Mouse (Mus musculus): Measurements from ENCODE around the gene Lgals8. TPM values are rescaled to one million over a fixed set of nuclear protein-coding genes. Genes with fewer than 3 reads are reported as not detected.

The Lgals8 gene
- total RNA-seq, 2 experiments from 2014 or later, result 27.8 to 30.4 TPM

- intact Hi-C loops (cut with DNase I), result no loop called here
- DNase-seq, result no peak
Measured at GRCm38 (mm10) chr13:12461730-12462119, 3.0 kb downstream of the Lgals8 start.

GRCm38 (mm10) chr13:12460881-12461729 is 3.6 kb downstream of the Lgals8 start:
- DNase-seq, result peak; percentile 92
- intact Hi-C loops (cut with DNase I), result no loop called here

DNA sequence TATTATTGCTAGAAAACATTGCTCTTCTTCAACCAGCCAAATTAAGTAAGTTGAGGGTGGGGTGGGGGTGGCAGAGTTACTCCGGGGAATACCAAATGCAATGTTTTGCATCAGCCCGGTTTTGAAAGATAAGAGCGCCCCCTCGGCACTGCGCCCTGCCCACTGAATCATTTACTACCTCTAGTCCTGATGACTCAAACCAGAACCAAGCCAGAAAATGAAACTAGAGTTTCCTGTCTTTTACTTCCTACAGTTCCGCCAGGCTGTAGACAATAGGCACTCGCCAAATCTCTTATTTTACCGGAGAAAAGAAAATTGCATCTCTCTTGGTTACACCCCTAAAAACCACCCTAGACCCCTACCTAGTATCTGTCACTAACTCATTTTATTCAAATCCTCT is 4.3 kb downstream of the Lgals8 start:
- DNase-seq, result peak; percentile 40
- intact Hi-C loops (cut with DNase I), result no loop called here

- DNase-seq, result no peak
- intact Hi-C loops (cut with DNase I), result no loop called here
Measured at GRCm38 (mm10) chr13:12456711-12457110, 8.0 kb downstream of the Lgals8 start.

DNA sequence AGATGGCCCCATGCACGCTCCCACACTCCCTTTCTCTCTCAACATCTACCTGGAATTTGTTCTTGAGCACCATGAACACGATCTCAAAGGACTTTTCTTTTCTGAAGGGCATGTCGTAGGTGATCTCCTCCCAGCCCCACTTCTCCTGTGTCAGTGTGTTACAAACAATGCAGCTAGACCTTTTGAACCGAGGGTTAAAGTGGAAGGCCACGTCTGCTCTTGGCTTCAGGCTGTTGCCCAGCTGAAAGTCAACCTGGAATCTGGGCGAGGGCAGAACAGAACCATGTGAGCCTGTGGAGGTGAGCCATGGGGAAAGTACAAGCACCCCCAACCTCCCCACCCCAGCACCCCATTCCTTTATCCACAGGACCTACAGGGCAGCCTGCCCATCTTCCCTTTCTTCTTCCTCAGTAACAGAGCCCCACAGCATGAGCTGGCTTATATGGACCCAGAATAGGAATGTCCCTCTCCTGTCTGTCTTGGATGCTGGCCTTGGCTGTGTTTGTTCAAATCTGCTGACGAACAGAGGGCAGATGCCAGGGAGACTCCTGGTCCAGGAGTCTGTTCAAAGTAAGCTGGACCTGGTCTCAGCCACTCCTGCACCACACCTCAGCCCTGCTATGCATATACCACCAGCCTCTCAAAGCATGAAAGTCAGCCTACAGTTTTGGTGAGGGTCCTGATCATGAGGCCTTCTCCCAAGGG is 9.9 kb downstream of the Lgals8 start:
- intact Hi-C loops (cut with DNase I), result no loop called here
- DNase-seq, result no peak

- DNase-seq, result no peak
- intact Hi-C loops (cut with DNase I), result no loop called here
Measured at GRCm38 (mm10) chr13:12453150-12453549, 11.6 kb downstream of the Lgals8 start.

GRCm38 (mm10) chr13:12442008-12442587 is 22.6 kb downstream of the Lgals8 start:
- peak; percentile 14 for DNase-seq
- intact Hi-C loops (cut with DNase I), result no loop called here

- no peak for DNase-seq
- intact Hi-C loops (cut with DNase I), result no loop called here
Measured at GRCm38 (mm10) chr13:12440813-12441212, 23.9 kb downstream of the Lgals8 start.

DNA sequence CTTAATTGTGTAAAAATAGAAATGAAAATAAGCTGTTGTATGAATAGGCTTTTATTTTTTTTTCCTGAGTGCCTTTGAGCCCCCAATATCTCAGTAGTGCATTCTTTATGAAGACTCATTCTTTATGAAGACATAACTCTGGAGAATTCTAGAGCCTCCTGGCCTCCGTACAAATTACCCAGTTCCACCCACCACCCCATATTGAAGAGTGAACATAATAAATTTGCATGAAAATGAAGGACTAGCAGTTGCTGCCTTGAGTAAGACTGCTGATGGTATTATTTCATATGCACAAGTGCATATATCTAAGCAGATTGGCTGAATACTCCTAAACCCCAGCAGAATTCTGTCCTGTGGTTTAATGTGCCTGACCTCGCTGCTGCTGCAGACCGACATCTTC is 25.2 kb downstream of the Lgals8 start:
- DNase-seq, result no peak
- intact Hi-C loops (cut with DNase I), result no loop called here

DNA sequence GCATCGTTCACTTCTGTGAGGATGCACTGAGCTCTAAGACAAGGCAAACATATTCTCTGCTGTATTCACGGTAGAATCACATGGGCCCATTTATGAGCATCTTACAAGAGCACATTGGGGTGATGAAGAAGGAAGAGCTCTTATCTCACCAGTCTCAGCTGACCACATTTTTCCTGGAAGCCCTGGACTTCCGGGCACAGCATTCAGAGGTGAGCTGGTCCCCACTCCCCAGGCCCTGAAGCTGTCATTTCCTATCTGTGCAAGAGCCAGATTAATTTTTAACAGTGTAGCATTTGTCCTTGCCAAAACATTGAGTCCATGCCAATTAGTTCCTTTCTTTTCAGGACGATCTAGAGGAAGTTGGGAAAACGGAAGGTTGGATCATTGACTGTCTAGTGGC is 30.9 kb downstream of the Lgals8 start:
- no peak for DNase-seq
- intact Hi-C loops (cut with DNase I), result no loop called here

- intact Hi-C loops (cut with DNase I), result no loop called here
- no peak for DNase-seq
Measured at GRCm38 (mm10) chr13:12428556-12428955, 36.2 kb downstream of the Lgals8 start.

DNA sequence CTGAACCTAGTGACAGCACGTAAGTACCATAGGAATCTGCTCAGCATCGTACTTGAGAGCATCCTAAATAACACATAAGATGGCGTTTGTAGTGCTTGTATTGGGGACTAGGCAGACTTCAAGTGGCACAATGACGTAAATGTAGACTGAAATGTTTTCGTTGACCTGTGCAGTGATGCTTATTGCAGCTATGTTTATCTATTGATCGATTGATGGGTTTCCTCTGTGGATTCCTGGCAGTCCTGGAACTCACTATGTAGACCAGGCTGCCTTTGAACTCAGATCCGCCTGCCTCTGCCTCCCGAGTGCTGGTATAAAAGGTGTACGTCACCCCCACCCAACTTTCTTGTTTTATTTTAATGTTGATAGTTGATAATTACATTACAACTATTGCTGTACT is 44.1 kb downstream of the Lgals8 start:
- intact Hi-C loops (cut with DNase I), result no loop called here
- DNase-seq, result no peak

DNA sequence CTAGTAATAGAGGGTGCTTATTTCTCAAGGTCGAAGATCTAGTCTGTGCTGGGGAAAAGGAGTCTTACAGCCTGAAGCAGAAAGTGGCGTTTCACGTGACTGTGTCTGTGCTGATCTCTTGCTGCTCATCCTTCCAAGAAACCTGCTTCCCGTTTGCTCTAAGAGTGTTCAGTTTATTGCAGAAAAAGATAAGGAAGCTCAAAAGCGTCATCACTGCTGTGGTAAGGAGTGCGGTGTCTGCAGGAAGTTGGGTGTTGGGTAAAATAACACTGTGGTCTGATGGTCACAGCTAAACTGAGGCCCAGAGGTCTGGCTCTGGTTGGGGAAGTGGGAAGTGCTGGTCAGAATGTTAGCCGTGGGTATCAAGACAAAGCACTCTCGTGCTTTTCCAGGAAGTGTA is 52.7 kb downstream of the Lgals8 start:
- DNase-seq, result no peak
- intact Hi-C loops (cut with DNase I), result no loop called here

- intact Hi-C loops (cut with DNase I), result no loop called here
- no peak for DNase-seq
Measured at GRCm38 (mm10) chr13:12408343-12409066, 56.2 kb downstream of the Lgals8 start.

DNA sequence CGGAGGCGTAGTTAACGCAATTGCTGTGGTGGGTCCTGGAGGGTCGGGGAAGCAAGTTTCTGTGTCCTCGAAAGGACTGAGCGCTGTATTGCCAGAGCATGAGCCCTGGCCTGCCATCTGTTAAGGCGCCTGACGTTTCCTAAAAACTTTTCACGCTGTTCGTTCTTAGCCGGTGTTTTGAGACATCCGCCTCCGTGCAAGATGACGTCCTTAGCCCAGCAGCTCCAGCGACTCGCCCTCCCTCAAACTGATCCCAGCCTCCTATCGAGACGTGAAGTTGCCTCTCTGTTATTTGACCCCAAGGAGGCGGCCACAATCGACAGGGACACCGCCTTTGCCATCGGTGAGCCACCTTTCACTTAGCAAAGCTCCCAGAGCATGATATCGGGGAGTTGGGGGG is 69.2 kb downstream of the Lgals8 start:
- intact Hi-C loops (cut with DNase I), result no loop called here

GRCm38 (mm10) chr13:12394609-12395505 is 69.9 kb downstream of the Lgals8 start, which contains the start of gene Heatr1:
TSS of gene Heatr1 (plus strand) at chr13:12395027.
- DNase-seq, result peak; percentile 89
- intact Hi-C loops (cut with DNase I), result no loop called here

More for the DNA sequence above, 69.2 kb downstream of the Lgals8 start:
- no peak for DNase-seq

Measured in left cerebral cortex, postnatal 4 days (tissue).